Mouse (Mus musculus) bone marrow macrophage, adult 2 months (primary cell): ENCODE data around the gene AI481877. TPM values are rescaled to one million over a fixed set of nuclear protein-coding genes. Genes with fewer than 3 reads are reported as not detected.

Experiments
- H3K27ac ChIP-seq: 2 replicates; pipeline ENCODE4 v1.5.1; 2012; ENCODE audit warnings: low read depth, low read length; ENCODE audit not compliant: insufficient read depth
- H3K4me1 ChIP-seq: 2 replicates; pipeline ENCODE4 v1.6.1; 2012; ENCODE audit warnings: low read length; ENCODE audit not compliant: control insufficient read depth, insufficient read depth
- H3K4me3 ChIP-seq: 2 replicates; pipeline ENCODE4 v1.5.1; 2012; ENCODE audit warnings: mild to moderate bottlenecking, low read length, moderate library complexity; ENCODE audit not compliant: insufficient read depth
- CTCF ChIP-seq: IDR thresholded peaks from 2 replicates; pipeline ENCODE4 v1.5.1; 2012; ENCODE audit warnings: low read depth, mild to moderate bottlenecking, low read length, moderate library complexity
- POLR2A ChIP-seq: IDR thresholded peaks from 2 replicates; pipeline ENCODE4 v1.6.1; 2012; ENCODE audit warnings: mild to moderate bottlenecking, low read depth, low read length, borderline replicate concordance
- polyA plus RNA-seq: library from polyadenylated mRNA; stranded (reverse); fragments of >200 nt; gene quantifications from 2 replicates; pipeline ENCODE4 v1.2.4, GENCODE M21; 2012; ENCODE audit not compliant: missing spikeins, insufficient read depth, insufficient read length

AI481877 gene
- polyA plus RNA-seq, 1 experiment, result not detected

DNA sequence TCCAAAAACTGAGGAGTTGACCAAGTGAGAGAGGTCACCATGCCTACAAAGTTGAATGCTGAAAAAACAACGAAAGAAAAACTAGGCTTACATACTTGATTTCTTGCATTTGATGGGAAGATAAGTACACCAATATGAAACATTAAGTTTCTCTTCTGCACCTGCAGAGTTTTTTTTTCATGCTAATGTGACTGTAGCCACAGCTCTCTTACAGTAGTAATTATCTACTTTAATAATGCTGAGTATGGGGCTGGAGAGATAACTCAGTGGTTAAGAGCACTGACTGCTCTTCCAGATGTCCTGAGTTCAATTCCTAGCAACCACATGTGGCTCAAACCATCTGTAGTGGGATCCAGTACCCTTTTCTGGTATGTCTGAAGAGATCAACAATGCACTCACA, 13.7 kb downstream of the AI481877 start:
- Histone ChIP-seq H3K4me3 (no peak overlapping the region), H3K27ac (no peak overlapping the region), H3K4me1 (no peaks in the 10 kb centered on the region)
- no peak for TF ChIP-seq CTCF
- TF ChIP-seq POLR2A, result no peak

DNA sequence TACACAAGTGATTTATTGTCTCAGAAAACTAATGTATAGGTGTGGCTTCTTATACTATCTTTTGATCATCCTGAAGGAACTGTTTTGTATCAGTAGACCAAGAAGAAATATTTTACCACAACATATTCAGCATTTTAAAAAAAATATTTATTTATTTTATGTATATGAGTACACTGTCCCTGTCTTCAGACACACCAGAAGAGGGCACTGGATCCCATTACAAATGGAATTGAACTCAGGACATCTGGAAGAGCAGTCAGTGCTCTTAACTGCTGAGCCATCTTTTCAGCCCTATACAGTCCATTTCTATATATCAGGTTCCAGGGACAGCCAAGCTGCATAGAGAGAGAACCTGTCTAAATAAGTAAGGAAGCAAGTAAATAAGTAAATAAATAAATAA, 15.2 kb downstream of the AI481877 start:
- no peak overlapping the region for H3K27ac ChIP-seq
- H3K4me3 ChIP-seq, result no peak overlapping the region
- no peaks in the 10 kb centered on the region for H3K4me1 ChIP-seq
- TF ChIP-seq CTCF (no peak), POLR2A (no peak)

DNA sequence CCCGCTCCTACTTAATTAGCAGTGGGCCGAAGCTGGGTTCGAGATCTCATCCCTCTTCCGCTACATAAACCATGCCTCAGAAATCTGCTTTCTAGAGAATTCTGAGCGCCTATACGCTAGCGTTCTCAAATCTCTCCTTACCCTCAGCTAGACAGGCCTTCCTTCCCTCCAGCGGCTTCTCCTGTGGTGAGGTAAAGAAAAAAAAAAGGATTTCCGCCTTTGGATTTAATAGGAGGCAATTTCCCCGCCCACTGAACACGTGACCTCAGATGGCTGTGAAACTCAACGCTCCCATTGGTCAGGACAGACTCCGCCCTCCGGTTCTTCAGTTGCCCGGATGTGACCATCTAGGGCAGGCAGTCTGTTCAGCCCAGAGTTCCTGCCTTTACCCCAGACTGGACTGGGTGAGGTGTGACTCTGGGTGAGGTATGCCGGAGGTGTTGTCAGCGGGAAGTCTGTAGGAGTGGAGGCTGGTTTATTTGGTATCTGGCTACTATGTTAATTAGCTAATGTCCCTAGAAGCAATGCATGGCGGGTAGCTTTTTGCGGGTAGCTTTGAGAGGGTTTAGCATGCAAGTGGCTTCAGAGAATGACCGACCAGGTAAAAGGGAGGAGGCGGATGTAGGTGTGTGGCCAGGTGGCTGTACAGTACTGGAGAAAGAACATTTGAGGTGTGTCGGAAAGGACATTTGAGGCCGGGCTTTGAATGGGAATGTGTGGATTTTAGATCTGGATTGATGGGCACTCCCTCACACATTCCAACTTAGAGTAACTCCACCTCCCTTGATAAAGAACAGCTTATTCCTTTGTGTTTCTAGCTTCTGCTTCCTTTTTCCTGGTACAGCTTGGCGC, 20.9 kb downstream of the AI481877 start:
- H3K27ac ChIP-seq, result no peak overlapping the region
- no peak for TF ChIP-seq POLR2A
- TF ChIP-seq CTCF, result no peak
- no peaks in the 10 kb centered on the region for H3K4me1 ChIP-seq
- no peak overlapping the region for H3K4me3 ChIP-seq

DNA sequence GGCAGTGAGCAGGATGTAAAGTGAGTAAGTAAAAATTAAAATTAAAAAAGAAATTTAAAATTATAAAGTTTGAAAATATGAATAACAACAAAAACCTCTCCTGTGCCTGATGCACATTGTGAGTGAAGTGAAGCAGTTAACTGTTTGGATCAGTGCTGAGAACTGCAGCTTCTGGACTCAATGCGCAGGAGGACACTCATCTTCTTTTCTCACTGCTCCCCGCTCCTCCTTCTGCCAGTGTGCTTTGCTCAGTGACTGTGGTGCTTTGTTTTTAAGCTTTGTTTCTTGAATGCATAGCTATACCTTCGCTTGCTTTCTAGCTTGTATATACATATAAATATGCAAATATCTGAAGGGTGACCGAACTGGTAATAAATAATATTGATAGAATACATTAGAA, 30.1 kb downstream of the AI481877 start:
- TF ChIP-seq POLR2A (no peak), CTCF (no peak)
- Histone ChIP-seq H3K4me1 (no peaks in the 10 kb centered on the region), H3K4me3 (no peak overlapping the region), H3K27ac (no peak overlapping the region)

DNA sequence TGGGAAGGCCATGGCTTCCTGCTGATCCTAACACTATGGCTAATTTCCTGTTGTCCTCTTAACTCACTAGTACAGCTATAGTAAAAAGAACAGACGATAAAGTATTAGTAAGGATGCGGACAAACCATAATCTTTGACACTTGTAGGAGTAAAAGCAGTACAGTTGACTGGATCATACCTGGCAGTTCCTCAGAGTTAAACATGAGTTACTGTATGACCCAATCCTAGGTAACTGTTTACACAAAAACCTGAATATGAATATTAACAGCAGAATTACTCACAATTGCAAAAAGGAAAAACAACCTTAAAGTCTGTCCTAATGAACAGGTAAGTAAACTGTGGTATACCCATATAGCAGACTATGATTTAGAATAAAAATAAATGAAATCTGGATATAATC, 30.9 kb downstream of the AI481877 start:
- Histone ChIP-seq H3K4me3 (no peak overlapping the region), H3K27ac (no peak overlapping the region), H3K4me1 (no peaks in the 10 kb centered on the region)
- no peak for TF ChIP-seq POLR2A
- no peak for TF ChIP-seq CTCF

DNA sequence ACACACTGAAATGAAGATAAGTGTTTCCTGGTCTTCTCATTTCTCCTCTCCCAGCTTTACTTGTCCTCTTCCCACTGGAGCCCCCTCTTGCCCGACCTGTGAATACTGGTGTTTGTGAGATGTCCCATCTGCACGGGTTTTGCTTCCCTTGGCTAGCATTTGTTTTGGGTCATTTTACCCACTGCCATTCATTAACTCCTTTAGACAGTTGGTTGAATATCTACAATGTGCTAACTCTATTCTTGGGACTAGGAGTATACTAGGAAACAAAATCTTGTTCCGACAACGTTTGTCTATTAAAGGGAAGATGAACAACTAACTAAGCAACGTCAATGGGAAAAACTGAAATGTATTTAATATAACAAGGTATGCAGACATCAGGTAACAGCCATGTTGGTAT, 32.1 kb downstream of the AI481877 start:
- Histone ChIP-seq H3K27ac (no peak overlapping the region), H3K4me1 (no peaks in the 10 kb centered on the region), H3K4me3 (no peak overlapping the region)
- TF ChIP-seq CTCF (no peak), POLR2A (no peak)

DNA sequence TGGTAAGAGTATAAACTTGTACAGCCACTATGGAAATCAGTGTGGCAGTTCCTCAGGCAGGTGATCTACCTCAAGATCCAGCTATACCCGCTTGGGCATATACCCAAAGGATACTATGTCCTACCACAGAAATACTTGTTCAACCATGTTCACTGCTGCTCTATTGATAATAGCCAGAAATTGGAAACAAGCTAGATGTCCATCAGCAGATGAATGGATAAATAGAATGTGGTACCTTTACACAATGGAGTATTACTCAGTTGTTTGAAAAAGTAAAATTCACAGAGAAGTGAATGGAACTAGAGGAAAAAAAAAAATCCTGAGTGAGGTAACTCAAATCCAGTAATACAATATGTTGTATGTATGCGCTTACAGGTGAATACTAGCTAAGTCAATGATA, 34.6 kb downstream of the AI481877 start:
- H3K4me3 ChIP-seq, result no peak overlapping the region
- H3K4me1 ChIP-seq, result peaks cover 3% of the 10 kb centered on the region
- no peak overlapping the region for H3K27ac ChIP-seq
- TF ChIP-seq POLR2A (no peak), CTCF (no peak)

DNA sequence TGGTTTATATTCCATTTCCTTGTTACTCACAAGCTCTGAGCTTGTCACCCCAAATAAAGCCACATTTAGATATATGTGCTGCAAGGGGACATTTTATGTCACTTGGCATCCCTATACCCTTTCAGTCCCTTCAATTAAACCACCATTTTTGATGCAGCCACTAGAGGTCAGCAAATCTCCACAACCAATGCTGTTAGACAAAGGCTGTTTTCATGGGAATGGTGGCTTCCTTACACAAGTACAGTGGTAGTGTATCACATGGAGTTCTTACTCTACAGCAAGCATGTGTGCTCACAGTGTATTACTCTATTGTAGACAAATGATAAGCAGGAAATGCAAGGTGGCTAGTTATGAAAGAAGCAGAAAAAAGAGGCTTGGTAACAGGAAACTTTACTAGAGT, 42.4 kb downstream of the AI481877 start:
- no peak overlapping the region for H3K27ac ChIP-seq
- TF ChIP-seq CTCF (no peak), POLR2A (no peak)
- no peak overlapping the region for H3K4me3 ChIP-seq
- peaks cover 3% of the 10 kb centered on the region for H3K4me1 ChIP-seq

DNA sequence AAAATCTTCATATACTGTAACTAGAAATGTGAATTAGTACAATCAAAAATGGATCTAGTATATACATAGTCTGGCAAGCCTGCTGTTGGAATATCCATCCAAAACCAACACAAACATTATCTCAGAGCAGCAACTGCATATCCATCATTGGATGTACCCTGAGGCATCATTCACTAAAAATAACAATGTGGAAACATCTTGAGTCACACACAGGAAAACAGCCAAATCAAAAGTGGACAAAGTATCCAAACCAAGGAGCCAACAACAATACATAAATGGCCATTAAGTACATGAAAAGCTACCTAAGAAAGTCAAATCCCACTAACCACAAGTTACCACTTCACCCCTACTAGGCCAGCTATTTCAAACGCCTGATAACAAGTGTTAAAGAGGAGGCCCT, 49.4 kb downstream of the AI481877 start:
- Histone ChIP-seq H3K27ac (no peak overlapping the region), H3K4me3 (no peak overlapping the region), H3K4me1 (no peaks in the 10 kb centered on the region)
- TF ChIP-seq POLR2A (no peak), CTCF (no peak)

DNA sequence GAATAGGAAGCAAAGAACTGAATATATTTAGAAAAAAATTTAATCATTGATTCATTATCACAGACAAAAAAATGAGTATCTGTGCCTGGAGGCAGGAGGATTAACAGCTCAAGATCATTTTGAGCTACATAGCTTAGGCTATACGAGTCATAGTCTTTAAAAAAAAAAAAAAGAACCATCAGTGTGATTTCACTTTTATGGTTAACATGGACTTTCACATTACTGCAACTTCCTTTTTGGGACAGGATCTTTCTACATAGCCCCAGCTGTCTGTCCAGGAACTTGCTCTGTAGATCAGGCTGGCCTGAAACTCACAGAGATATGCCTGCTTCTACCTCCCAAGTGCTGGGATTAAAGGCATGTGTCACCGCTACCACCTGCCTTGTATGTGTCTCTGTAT, 55.4 kb downstream of the AI481877 start:
- H3K4me3 ChIP-seq, result no peak overlapping the region
- H3K4me1 ChIP-seq, result no peaks in the 10 kb centered on the region
- TF ChIP-seq CTCF (no peak), POLR2A (no peak)
- no peak overlapping the region for H3K27ac ChIP-seq
